Mouse (Mus musculus) G1E (cell line): ENCODE results near the gene Gatad2b.

Experiments
- CTCF ChIP-seq: IDR thresholded peaks from 2 replicates; pipeline ENCODE4 v1.5.1; 2012; ENCODE audit warnings: low read depth, low read length, inconsistent platforms, mixed read lengths
- GATA1 ChIP-seq: IDR thresholded peaks from 2 replicates; pipeline ENCODE4 v1.6.1; 2012; ENCODE audit warnings: borderline replicate concordance, low read length, inconsistent platforms, mixed read lengths
- TAL1 ChIP-seq: conservative IDR thresholded peaks from 2 replicates; pipeline ENCODE4 v1.6.1; 2012; ENCODE audit warnings: low read depth, low read length, inconsistent platforms, mixed read lengths

DNA sequence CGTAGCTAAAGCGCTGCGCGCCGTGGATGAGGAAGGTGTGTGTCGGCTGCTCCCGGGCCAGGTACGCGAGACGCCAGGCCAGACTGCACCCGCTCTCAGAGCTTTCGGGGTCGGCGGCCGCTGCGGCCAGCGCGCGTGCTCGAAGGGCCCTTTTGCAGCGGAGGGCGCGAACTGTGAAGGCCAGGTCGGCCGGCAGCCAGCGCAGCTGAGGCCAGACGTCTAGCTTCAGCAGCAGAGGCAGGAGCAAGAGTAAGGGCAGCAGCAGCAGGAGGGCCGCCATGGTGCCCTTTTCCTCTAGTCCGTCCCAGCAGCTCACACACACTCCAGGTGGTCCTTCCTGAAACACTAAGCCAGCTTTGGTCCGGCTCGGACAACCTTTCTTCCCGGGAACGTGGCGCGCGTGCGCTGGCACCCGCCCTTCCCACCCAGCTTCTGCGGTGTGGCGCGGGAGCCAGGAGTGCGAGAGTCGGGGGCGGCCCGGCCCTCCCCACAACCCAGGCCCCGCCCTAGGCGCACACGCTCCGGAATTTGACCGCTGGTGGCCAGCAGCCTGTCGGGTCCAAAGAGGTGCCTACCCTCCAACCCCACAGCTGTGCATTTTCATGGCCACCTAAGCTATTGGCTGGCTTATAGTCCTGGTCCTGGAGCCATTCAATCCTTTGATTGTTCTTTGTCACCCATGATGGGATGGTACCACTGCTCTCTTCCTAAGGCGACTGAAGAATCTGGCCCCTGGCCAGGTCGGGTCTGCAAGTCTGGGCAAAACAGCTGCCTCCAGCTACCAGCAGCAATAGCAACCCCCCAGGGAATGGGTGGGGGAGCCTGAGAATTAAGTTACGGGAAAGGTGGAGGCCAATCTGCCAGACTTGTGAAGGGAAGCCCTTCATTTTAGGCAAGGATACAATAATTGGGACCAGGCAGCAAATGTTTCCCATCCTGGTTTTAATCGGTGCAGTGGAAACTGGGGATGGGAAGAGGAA is 96.8 kb downstream of the Gatad2b start, which contains the start of gene Slc27a3:
- TF ChIP-seq CTCF (no peak), GATA1 (no peak), TAL1 (no peak)
